Mouse (Mus musculus) C2C12 (cell line): Measurements from ENCODE around the gene Mns1. TPM values are rescaled to one million over a fixed set of nuclear protein-coding genes. Genes with fewer than 3 reads are reported as not detected.

Experiments used
- H3K27me3 ChIP-seq: one replicate; pipeline ENCODE4 v1.6.1; 2011; ENCODE audit not compliant: control insufficient read depth, insufficient read depth, insufficient read length
- H3K36me3 ChIP-seq: one replicate; pipeline ENCODE4 v1.6.1; 2011; ENCODE audit not compliant: control insufficient read depth, insufficient read depth
- H3K4me3 ChIP-seq: one replicate; pipeline ENCODE4 v1.5.1; 2011; ENCODE audit warnings: mild to moderate bottlenecking, control low read depth; ENCODE audit not compliant: poor library complexity, insufficient read depth, severe bottlenecking
- H3K79me2 ChIP-seq: one replicate; pipeline ENCODE4 v1.6.1; 2011; ENCODE audit not compliant: control insufficient read depth, insufficient read depth
- H3K79me3 ChIP-seq: one replicate; pipeline ENCODE4 v1.6.1; 2011; ENCODE audit warnings: low read depth, control low read depth
- H3ac ChIP-seq: one replicate; pipeline ENCODE3; 2011; ENCODE audit warnings: low read depth; ENCODE audit not compliant: control insufficient read depth, insufficient read length
- CEBPB ChIP-seq: IDR thresholded peaks from one replicate; pipeline ENCODE4 v1.6.1; 2011; ENCODE audit warnings: low read depth, mild to moderate bottlenecking, control low read depth, moderate library complexity
- CTCF ChIP-seq: IDR thresholded peaks from one replicate; pipeline ENCODE4 v1.5.1; 2011; ENCODE audit not compliant: control insufficient read depth, insufficient read depth, insufficient read length
- FOSL1 ChIP-seq: IDR thresholded peaks from one replicate; pipeline ENCODE4 v1.8.0; 2011; ENCODE audit warnings: mild to moderate bottlenecking, low read length; ENCODE audit not compliant: poor library complexity, insufficient read depth, severe bottlenecking
- MAX ChIP-seq: IDR thresholded peaks from one replicate; pipeline ENCODE4 v1.6.1; 2011; ENCODE audit warnings: mild to moderate bottlenecking, control low read depth
- MYOD1 ChIP-seq: IDR thresholded peaks from one replicate; pipeline ENCODE4 v1.6.1; 2011; ENCODE audit warnings: low read depth; ENCODE audit not compliant: control insufficient read depth, insufficient read length
- MYOG ChIP-seq: IDR thresholded peaks from one replicate; pipeline ENCODE4 v1.6.1; 2011; ENCODE audit not compliant: control insufficient read depth, insufficient read length; ENCODE audit errors: extremely low read depth
- USF1 ChIP-seq: IDR thresholded peaks from one replicate; pipeline ENCODE4 v1.6.1; 2011; ENCODE audit warnings: low read depth, mild to moderate bottlenecking, control low read depth, moderate library complexity
- polyA plus RNA-seq: library from polyadenylated mRNA; unstranded; fragments of >200 nt; fragmentation: generic; extraction: Trizol; gene quantifications from one replicate; pipeline ENCODE4 v1.2.1, GENCODE M21; 2012; ENCODE audit warnings: missing spikeins

The Mns1 gene
- polyA plus RNA-seq, 1 experiment = 2.5 TPM

GRCm38 (mm10) chr9:72438749-72439148, 938 bp downstream of the Mns1 start:
- no peak for TF ChIP-seq CEBPB
- no peak for TF ChIP-seq MYOG
- no peak for TF ChIP-seq USF1
- no peak for TF ChIP-seq CTCF
- no peak for TF ChIP-seq FOSL1
- no peak for TF ChIP-seq MAX
- no peak for TF ChIP-seq MYOD1
- Histone ChIP-seq H3ac (peak overlapping the region; percentile 33), H3K79me2 (no peaks in the 10 kb centered on the region), H3K27me3 (no peaks in the 10 kb centered on the region), H3K4me3 (peak overlapping the region; percentile 29), H3K79me3 (no peaks in the 10 kb centered on the region), H3K36me3 (no peaks in the 10 kb centered on the region)

GRCm38 (mm10) chr9:72440358-72440757, 2.5 kb downstream of the Mns1 start:
- no peaks in the 10 kb centered on the region for H3K79me3 ChIP-seq
- H3K36me3 ChIP-seq = no peaks in the 10 kb centered on the region
- H3K4me3 ChIP-seq = no peak overlapping the region
- no peaks in the 10 kb centered on the region for H3K27me3 ChIP-seq
- H3ac ChIP-seq = no peak overlapping the region
- no peaks in the 10 kb centered on the region for H3K79me2 ChIP-seq
- TF ChIP-seq MAX (no peak), FOSL1 (no peak), CTCF (no peak), USF1 (no peak), MYOG (no peak), CEBPB (no peak), MYOD1 (no peak)

GRCm38 (mm10) chr9:72440948-72441926, 3.4 kb downstream of the Mns1 start:
- Histone ChIP-seq H3K79me2 (no peaks in the 10 kb centered on the region), H3K36me3 (no peaks in the 10 kb centered on the region), H3K4me3 (no peak overlapping the region), H3ac (no peak overlapping the region), H3K79me3 (no peaks in the 10 kb centered on the region), H3K27me3 (no peaks in the 10 kb centered on the region)
- TF ChIP-seq MAX (no peak), CEBPB (no peak), MYOG (no peak), FOSL1 (no peak), USF1 (no peak), CTCF (no peak), MYOD1 (no peak)

- Histone ChIP-seq H3ac (no peak overlapping the region), H3K79me2 (no peaks in the 10 kb centered on the region), H3K79me3 (no peaks in the 10 kb centered on the region), H3K36me3 (no peaks in the 10 kb centered on the region), H3K4me3 (no peak overlapping the region), H3K27me3 (no peaks in the 10 kb centered on the region)
- TF ChIP-seq MYOG (no peak), FOSL1 (no peak), MAX (no peak), USF1 (no peak), CEBPB (no peak), MYOD1 (no peak), CTCF (no peak)
These were observed 4.3 kb downstream of the Mns1 start for GRCm38 (mm10) chr9:72441927-72442715.

DNA sequence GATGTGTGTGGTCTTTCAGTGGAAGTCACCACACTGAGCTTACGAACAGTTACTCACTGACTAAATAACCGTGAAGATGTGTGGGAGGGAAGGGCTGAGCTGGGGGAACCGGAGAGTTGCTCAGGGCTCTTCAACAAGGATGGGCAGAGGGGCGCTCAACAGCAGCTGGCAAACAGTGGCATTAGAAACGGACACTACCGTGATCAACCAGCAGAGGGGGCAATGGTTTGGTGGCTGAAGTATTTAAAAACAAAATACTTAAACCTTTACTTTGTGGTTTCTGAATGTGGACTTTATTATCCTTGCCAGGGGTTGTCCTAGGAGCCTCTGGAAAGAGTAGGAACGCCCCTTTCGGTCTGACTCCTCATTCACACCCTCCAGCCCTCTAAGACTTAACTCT, 10.2 kb downstream of the Mns1 start:
- Histone ChIP-seq H3K4me3 (no peak overlapping the region), H3ac (no peak overlapping the region), H3K36me3 (no peaks in the 10 kb centered on the region), H3K79me3 (no peaks in the 10 kb centered on the region), H3K79me2 (no peaks in the 10 kb centered on the region), H3K27me3 (no peaks in the 10 kb centered on the region)
- TF ChIP-seq CEBPB = no peak
- peak; percentile 16 for TF ChIP-seq CTCF

DNA sequence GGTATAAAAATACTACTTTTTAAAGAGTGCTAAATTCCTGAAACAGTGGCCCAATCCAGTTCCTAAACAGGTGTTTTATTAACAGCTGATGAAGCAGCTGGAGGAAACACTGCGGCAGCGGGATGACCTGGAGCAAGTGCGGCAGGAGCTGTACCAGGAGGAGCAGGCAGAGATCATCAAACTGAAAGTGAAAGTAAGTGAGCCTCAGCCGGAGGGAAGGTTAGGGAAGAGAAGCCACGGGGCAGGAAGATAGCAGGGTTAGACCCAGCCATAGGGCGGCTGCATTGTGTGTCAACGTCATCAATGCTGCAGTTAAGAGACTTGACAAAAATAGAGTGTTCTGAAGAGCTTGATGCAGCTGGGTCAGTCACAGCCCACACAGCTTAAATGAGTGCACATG, 11.6 kb downstream of the Mns1 start:
- no peaks in the 10 kb centered on the region for H3K79me3 ChIP-seq
- TF ChIP-seq USF1 (no peak), FOSL1 (no peak), CTCF (no peak), MYOG (no peak), CEBPB (no peak), MAX (no peak), MYOD1 (no peak)
- H3K36me3 ChIP-seq = no peaks in the 10 kb centered on the region
- no peak overlapping the region for H3ac ChIP-seq
- H3K79me2 ChIP-seq = no peaks in the 10 kb centered on the region
- no peaks in the 10 kb centered on the region for H3K27me3 ChIP-seq
- H3K4me3 ChIP-seq = no peak overlapping the region
